Mouse (Mus musculus): ENCODE results near the gene Urad.

- TF ChIP-seq CTCF (IDR thresholded peaks at IDR 0.05) (no peak), EP300 (IDR thresholded peaks at IDR 0.05) (no peak)
Measured at GRCm38 (mm10) chr5:147343904-147344303, 21.7 kb upstream of the Urad start.
